Mouse (Mus musculus): Measurements from ENCODE around the gene 6330409D20Rik.

6330409D20Rik gene

GRCm38 (mm10) chr2:32740916-32741272 lies at the start of gene 6330409D20Rik:
Gene 6330409D20Rik (minus strand): TSS chr2:32741016.
- no peak for DNase-seq

GRCm38 (mm10) chr2:32788581-32788980 lies 47.8 kb upstream of the 6330409D20Rik start:
- DNase-seq: no peak

- no peak for DNase-seq
Measured at GRCm38 (mm10) chr2:32787176-32787575, 46.4 kb upstream of the 6330409D20Rik start.

- peak in 1 of 2 experiments; percentile 42 for DNase-seq
Measured at GRCm38 (mm10) chr2:32784048-32784681, 43.3 kb upstream of the 6330409D20Rik start, which contains the start of gene Cfap157. Gene Cfap157 (minus strand): TSS chr2:32784428.

DNA sequence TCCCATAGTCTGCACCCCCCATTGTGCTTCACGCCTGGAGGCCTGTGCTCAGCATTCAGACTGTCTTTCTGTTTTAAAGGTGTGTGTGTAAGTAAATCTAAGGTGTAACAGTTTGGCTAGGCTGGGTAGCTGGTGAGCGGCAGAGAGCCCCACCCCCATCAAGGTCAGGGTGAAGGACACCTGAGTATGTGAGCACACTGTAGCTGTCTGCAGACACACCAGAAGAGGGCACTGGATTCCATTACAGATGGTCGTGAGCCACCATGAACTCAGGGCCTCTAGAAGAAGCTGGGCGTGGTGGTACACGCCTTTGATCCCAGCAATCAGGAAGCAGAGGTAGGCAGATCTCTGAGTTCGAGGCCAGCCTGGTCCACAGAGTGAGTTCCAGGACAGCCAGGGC lies 40.9 kb upstream of the 6330409D20Rik start:
- DNase-seq: no peak

GRCm38 (mm10) chr2:32779714-32780113 lies 38.9 kb upstream of the 6330409D20Rik start:
- no peak for DNase-seq

GRCm38 (mm10) chr2:32779131-32779530 lies 38.3 kb upstream of the 6330409D20Rik start:
- peak; percentile 84 to 88 for DNase-seq

DNA sequence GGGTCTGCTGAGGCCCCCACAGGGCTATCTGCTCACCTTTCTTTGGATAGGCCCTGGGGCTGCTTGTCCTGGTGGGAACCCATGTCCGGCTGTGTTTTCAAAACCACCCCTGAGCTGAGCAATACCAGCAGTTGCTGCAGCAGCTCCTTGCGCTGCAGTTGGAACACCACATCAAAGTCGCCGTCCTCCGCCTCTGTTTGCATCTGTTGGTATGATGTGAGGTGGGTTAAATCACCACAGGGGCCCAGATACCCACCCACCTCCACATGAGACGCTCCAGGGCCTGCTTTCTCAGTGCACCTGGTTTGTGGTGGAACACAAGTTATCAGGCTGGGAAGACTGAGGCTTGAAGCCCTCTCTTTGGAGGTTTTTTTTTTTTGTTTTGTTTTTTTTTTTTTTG lies 37.3 kb upstream of the 6330409D20Rik start:
- DNase-seq: no peak

GRCm38 (mm10) chr2:32776192-32776591 lies 35.4 kb upstream of the 6330409D20Rik start:
- no peak for DNase-seq

GRCm38 (mm10) chr2:32775359-32776074 lies 34.7 kb upstream of the 6330409D20Rik start, which contains the start of the genes Ttc16 and Ptrh1:
Gene Ttc16 (minus strand): TSS chr2:32775633.
Gene Ptrh1 (plus strand): TSS chr2:32775786.
- DNase-seq: peak; percentile 99

GRCm38 (mm10) chr2:32772626-32773279 lies 31.9 kb upstream of the 6330409D20Rik start:
- no peak for DNase-seq

DNA sequence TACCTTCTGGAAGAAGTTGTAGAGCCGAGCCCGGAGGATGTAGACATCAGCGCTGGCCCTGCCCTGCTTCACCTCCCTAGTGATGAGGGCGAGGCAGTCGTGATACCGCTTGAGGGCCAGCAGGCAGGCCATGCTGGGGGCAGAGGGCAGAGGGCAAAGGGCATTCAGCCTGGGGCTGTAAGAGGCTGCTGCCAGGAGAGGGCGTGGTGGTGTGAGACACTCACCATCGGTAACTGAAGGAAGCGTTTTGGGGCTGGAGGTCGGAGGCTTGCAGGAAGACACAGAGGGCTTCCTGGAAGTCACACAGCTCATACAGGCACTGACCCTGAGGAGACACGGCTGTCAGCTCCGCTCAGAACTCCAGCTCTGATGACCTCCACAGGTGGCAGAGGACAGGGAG lies 31.1 kb upstream of the 6330409D20Rik start:
- DNase-seq: peak in 1 of 2 experiments; percentile 54

- no peak for DNase-seq
Measured at GRCm38 (mm10) chr2:32769327-32770085, 28.7 kb upstream of the 6330409D20Rik start.

- DNase-seq: peak; percentile 66 to 71
Measured at GRCm38 (mm10) chr2:32768661-32769285, 28.0 kb upstream of the 6330409D20Rik start.

- peak in 1 of 2 experiments; percentile 42 for DNase-seq
Measured at GRCm38 (mm10) chr2:32767241-32767640, 26.4 kb upstream of the 6330409D20Rik start.

DNA sequence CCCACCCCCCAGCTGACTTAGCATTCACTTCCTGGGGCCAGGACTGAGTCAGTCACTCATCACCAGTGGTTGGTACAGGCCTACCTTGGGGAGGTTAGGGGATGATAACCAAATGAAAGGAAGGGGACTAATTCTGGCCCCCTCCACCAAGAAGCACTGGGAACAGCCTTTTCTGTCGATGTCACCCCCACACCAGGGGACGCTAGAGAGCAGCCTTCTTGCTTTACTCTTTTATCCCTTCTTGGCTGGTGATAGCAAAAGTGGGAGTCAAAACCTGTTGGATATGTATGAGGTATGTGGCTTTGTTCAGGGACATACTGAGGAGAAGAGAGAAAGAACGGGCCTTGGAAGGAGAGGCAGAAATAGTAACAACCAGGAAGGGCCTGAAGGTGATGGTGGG lies 22.5 kb upstream of the 6330409D20Rik start:
- DNase-seq: no peak

- no peak for DNase-seq
Measured at GRCm38 (mm10) chr2:32761859-32762258, 21.0 kb upstream of the 6330409D20Rik start.

DNA sequence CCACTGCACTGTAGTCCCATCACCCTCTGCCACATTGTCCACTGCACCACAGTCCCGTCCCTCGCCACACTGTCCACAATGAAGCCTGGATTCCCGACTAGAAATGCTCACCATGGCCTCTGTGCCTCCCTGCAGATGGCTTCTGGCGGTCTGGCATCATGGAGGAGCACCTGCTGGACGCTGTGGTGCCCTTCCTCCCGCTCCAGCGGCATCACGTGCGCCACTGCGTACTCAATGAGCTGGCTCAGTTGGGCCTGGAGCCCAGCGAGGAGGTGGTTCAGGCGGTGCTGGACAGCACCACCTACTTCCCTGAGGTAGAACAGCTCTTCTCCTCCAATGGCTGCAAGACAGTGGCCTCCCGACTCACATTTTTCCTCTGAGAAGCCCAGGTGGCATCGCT lies 20.5 kb upstream of the 6330409D20Rik start:
- DNase-seq: no peak

DNA sequence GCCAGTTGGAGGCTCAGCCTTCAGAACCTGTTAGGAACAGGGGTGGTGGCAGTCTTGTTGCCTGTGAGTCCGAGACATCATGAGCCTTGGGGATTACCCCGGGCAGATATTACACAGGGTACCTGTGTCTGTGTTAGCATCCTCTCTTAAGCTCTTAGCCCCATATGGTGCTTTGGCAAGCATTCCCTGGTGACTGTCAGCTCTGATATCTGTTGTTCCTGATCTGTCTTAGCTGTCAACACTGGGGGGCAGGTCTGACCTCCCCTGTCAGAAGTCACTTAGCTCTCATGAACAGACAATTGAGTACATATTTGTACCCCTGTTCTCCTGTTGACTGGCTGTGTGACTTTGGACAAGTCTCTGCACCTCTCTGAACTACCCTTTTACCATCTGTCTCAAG lies 18.2 kb upstream of the 6330409D20Rik start:
- no peak for DNase-seq

DNA sequence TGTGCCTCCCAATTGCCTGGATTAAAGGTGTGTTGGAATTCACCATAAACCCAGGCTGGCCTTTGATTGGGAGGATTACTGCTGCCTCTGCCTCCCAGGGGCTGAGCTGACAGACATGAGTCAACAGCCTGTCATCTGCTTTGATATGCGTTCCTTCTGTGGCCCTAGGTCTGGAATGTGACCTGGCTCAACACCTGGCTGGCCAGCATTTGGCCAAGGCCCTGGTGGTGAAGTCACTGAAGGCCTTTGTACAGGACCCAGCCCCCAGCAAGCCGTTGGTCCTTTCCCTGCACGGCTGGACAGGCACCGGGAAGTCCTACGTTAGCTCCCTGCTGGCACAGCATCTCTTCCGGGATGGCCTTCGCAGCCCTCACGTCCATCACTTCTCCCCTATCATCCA lies 17.7 kb upstream of the 6330409D20Rik start:
- peak in 1 of 2 experiments; percentile 37 for DNase-seq

- DNase-seq: peak; percentile 98
Measured at GRCm38 (mm10) chr2:32757056-32757845, 16.4 kb upstream of the 6330409D20Rik start, which contains the start of gene Tor2a. Gene Tor2a (plus strand): TSS chr2:32757234.

All from kidney, postnatal 4 days (tissue).